Mouse (Mus musculus) liver, adult 2 months (tissue): ENCODE data around the gene Rb1.

ENCODE experiments used
- CTCF ChIP-seq: fragments of 200-500 bp; IDR thresholded peaks from 2 replicates; pipeline ENCODE4 v1.5.1; 2011; ENCODE audit warnings: low read depth, low read length, control low read depth
- POLR2A ChIP-seq: fragments of 200-500 bp; IDR thresholded peaks from 2 replicates; pipeline ENCODE4 v1.6.1; 2011; ENCODE audit warnings: low read length, control low read depth; ENCODE audit not compliant: insufficient read depth; ENCODE audit errors: extremely low read depth

GRCm38 (mm10) chr14:73366278-73366677, 40.7 kb upstream of the Rb1 start:
- TF ChIP-seq POLR2A (no peak), CTCF (no peak)
